ENCODE assay signal across 7 mouse cellular contexts in the genomic region with DNA sequence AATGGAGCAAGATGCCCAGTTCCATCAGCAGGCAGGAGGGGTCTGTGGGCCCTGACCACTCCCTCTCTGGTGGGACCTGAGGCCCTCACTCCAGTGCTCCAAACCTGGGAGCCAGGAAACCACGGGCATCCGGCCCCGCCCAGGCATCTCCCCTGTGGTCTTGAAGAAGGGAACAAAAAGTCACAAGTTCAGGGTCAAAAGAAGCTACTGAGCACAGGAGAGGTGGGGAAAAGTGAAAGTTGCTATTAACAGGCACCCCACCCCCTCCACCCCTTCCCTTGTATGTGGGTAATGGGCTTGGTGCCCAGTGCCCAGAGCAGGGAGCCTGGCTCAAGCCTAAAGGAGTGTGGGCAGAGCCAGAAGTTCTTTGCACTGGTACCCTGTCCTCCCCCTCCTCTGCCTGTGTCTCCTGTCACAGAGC. TPM values are rescaled to one million over a fixed set of nuclear protein-coding genes. Genes with fewer than 3 reads are reported as not detected.
DNase-seq lines count a peak whose midpoint lies in the region; ATAC-seq and TF ChIP-seq lines count a peak whose summit lies in the region.

No protein-coding gene starts in this region.

- peak overlapping the region; percentile 39 for H3K4me2 ChIP-seq in forebrain, embryonic 16.5 days (ENCODE audit: low read length)
- no peak overlapping the region for H3K4me2 ChIP-seq in limb, embryonic 13.5 days (replicated peaks)
- H3K4me2 ChIP-seq in midbrain, postnatal 0 days (ENCODE audit: low read depth, low read length, poor library complexity, severe bottlenecking) = peak overlapping the region; percentile 18; the same call in 1 of the 2 replicates

- peaks cover 96% of the 10 kb centered on the region for H3K4me1 ChIP-seq in E14TG2a.4 (replicated peaks; ENCODE audit: low read depth, low read length)
- peaks cover 69% of the 10 kb centered on the region for H3K4me1 ChIP-seq in forebrain, embryonic 16.5 days (replicated peaks; ENCODE audit: control insufficient read depth, insufficient read depth, low read length)
- H3K4me1 ChIP-seq in limb, embryonic 13.5 days = peaks cover 60% of the 10 kb centered on the region
- peaks cover 38% of the 10 kb centered on the region for H3K4me1 ChIP-seq in midbrain, postnatal 0 days (ENCODE audit: insufficient read depth, low read length)

- peaks cover 66% of the 10 kb centered on the region for H3K36me3 ChIP-seq in C2C12 (ENCODE audit: control insufficient read depth, insufficient read depth)
- H3K36me3 ChIP-seq in E14TG2a.4 (ENCODE audit: insufficient read depth, low read length) = peaks cover 65% of the 10 kb centered on the region
- no peaks in the 10 kb centered on the region for H3K36me3 ChIP-seq in forebrain, embryonic 16.5 days (ENCODE audit: control insufficient read depth, insufficient read depth)
- peaks cover 61% of the 10 kb centered on the region for H3K36me3 ChIP-seq in limb, embryonic 13.5 days
- H3K36me3 ChIP-seq in midbrain, postnatal 0 days (ENCODE audit: insufficient read depth, low read length) = peaks cover 26% of the 10 kb centered on the region

- peak; percentile 88 for DNase-seq in midbrain, postnatal 0 days (ENCODE audit: low spot score)
- DNase-seq in embryo, embryonic 9.5 days (ENCODE audit: extremely low spot score) = no peak
- DNase-seq in layer of hippocampus, postnatal 25 days (ENCODE audit: extremely low spot score in 1 of 2, low spot score in 1 of 2) = no peak

- H3K27me3 ChIP-seq in C2C12 (ENCODE audit: control insufficient read depth, insufficient read depth, insufficient read length) (no peaks in the 10 kb centered on the region), E14TG2a.4 (ENCODE audit: insufficient read depth, low read length) (no peaks in the 10 kb centered on the region)
- H3K27me3 ChIP-seq in forebrain, embryonic 16.5 days (replicated peaks; ENCODE audit: control insufficient read depth, insufficient read depth, low read length) = no peaks in the 10 kb centered on the region
- no peaks in the 10 kb centered on the region for H3K27me3 ChIP-seq in limb, embryonic 13.5 days
- no peaks in the 10 kb centered on the region for H3K27me3 ChIP-seq in midbrain, postnatal 0 days (ENCODE audit: insufficient read depth, low read length)

- H3K4me3 ChIP-seq in C2C12 (ENCODE audit: insufficient read depth, poor library complexity, severe bottlenecking) (no peak overlapping the region), E14TG2a.4 (replicated peaks; ENCODE audit: low read length) (peak overlapping the region; percentile 10; the same call in 1 of the 2 replicates)
- H3K4me3 ChIP-seq in forebrain, embryonic 16.5 days (replicated peaks; ENCODE audit: low read length) = no peak overlapping the region
- H3K4me3 ChIP-seq in limb, embryonic 13.5 days = no peak overlapping the region
- no peak overlapping the region for H3K4me3 ChIP-seq in midbrain, postnatal 0 days (ENCODE audit: low read depth, low read length)

- 32% methylated on average over 3 of the region's 3 CpGs for WGBS in forebrain, embryonic 16.5 days
- 73% methylated on average over 3 of the region's 3 CpGs for WGBS in limb, embryonic 13.5 days
- WGBS in midbrain, postnatal 0 days = 23% methylated on average over 3 of the region's 3 CpGs

- no peaks in the 10 kb centered on the region for H3K79me2 ChIP-seq in C2C12 (ENCODE audit: control insufficient read depth, insufficient read depth)

- H3K27ac ChIP-seq in forebrain, embryonic 16.5 days (ENCODE audit: low read length) = peak overlapping the region; percentile 98
- H3K27ac ChIP-seq in limb, embryonic 13.5 days = peak overlapping the region; percentile 44
- peak overlapping the region; percentile 93 for H3K27ac ChIP-seq in midbrain, postnatal 0 days (ENCODE audit: low read depth, low read length)

- TF ChIP-seq CTCF in C2C12 (IDR thresholded peaks at IDR 0.05; ENCODE audit: control insufficient read depth, insufficient read depth, insufficient read length) (no peak), E14TG2a.4 (conservative IDR thresholded peaks at IDR 0.05; ENCODE audit: low read length) (no peak)
- TF ChIP-seq CTCF in midbrain, postnatal 0 days (IDR thresholded peaks at IDR 0.05) = no peak

- no peaks in the 10 kb centered on the region for H3K9me3 ChIP-seq in E14TG2a.4 (ENCODE audit: low read length)
- no peaks in the 10 kb centered on the region for H3K9me3 ChIP-seq in forebrain, embryonic 16.5 days (ENCODE audit: control insufficient read depth, low read length)
- H3K9me3 ChIP-seq in limb, embryonic 13.5 days = no peaks in the 10 kb centered on the region
- no peaks in the 10 kb centered on the region for H3K9me3 ChIP-seq in midbrain, postnatal 0 days (ENCODE audit: low read length)

- peak overlapping the region; percentile 41 for H3ac ChIP-seq in C2C12 (ENCODE audit: control insufficient read depth, insufficient read length, low read depth)

- peak; percentile 13 for ATAC-seq in forebrain, embryonic 16.5 days
- no peak for ATAC-seq in limb, embryonic 13.5 days (ENCODE audit: low FRiP score, low read depth)
- ATAC-seq in midbrain, postnatal 0 days (ENCODE audit: low FRiP score) = peak; percentile 8; the same call in 1 of the 2 replicates

- peak overlapping the region; percentile 49 for H3K9ac ChIP-seq in forebrain, embryonic 16.5 days (replicated peaks; ENCODE audit: low read depth, low read length)
- H3K9ac ChIP-seq in limb, embryonic 13.5 days = peak overlapping the region; percentile 31; the same call in 1 of the 2 replicates
- H3K9ac ChIP-seq in midbrain, postnatal 0 days (replicated peaks; ENCODE audit: low read length, poor library complexity, severe bottlenecking) = peak overlapping the region; percentile 29; the same call in 1 of the 2 replicates

- no peaks in the 10 kb centered on the region for H3K79me3 ChIP-seq in C2C12 (ENCODE audit: low read depth)

TF ChIP-seq in C2C12, 6 proteins besides CTCF, POLR2A, EP300 and RAD21:
- TF ChIP-seq USF1 (IDR thresholded peaks at IDR 0.05; ENCODE audit: low read depth) (no peak), FOSL1 (IDR thresholded peaks at IDR 0.05; ENCODE audit: insufficient read depth, low read length, poor library complexity, severe bottlenecking) (no peak), MAX (IDR thresholded peaks at IDR 0.05) (no peak), MYOG (IDR thresholded peaks at IDR 0.05; ENCODE audit: control insufficient read depth, extremely low read depth, insufficient read length) (no peak), MYOD1 (IDR thresholded peaks at IDR 0.05; ENCODE audit: control insufficient read depth, insufficient read length, low read depth) (no peak), CEBPB (IDR thresholded peaks at IDR 0.05; ENCODE audit: low read depth) (no peak)
TF ChIP-seq in C2C12: peak in this region for 0.

RNA-seq across cellular contexts. Expression of gene Dnajb12, which starts 17.6 kb away (rescaled TPM):
- 25.8 TPM for polyA plus RNA-seq in C2C12 (2012; fragmentation: generic; extraction: Trizol)
- polyA plus RNA-seq in forebrain, embryonic 16.5 days (2015; fragmentation: Nextera tagmentation; extraction: Ambion mirVana) = 18.5 and 21.2 TPM in 2 replicates
- polyA plus RNA-seq in limb, embryonic 13.5 days (2015; fragmentation: Nextera tagmentation; extraction: Ambion mirVana) = 19.3 and 20.1 TPM in 2 replicates
- 47.9 and 51.6 TPM in 2 replicates for total RNA-seq in midbrain, postnatal 0 days (2014; rRNA removed)
- polyA plus RNA-seq in midbrain, postnatal 0 days (2015; fragmentation: Nextera tagmentation; extraction: Ambion mirVana) = 25.7 and 26.3 TPM in 2 replicates
- 10 to 100 TPM; 53.3 to 54.0 TPM for total RNA-seq in layer of hippocampus, postnatal 25 days (2021)

RNA-seq across cellular contexts. Expression of gene Ddit4, which starts 54.7 kb away (rescaled TPM):
- 62.7 TPM for polyA plus RNA-seq in C2C12 (2012; fragmentation: generic; extraction: Trizol)
- 75.5 and 79.6 TPM in 2 replicates for polyA plus RNA-seq in forebrain, embryonic 16.5 days (2015; fragmentation: Nextera tagmentation; extraction: Ambion mirVana)
- 75.9 and 77.0 TPM in 2 replicates for polyA plus RNA-seq in limb, embryonic 13.5 days (2015; fragmentation: Nextera tagmentation; extraction: Ambion mirVana)
- 56.6 and 57.5 TPM in 2 replicates for total RNA-seq in midbrain, postnatal 0 days (2014; rRNA removed)
- polyA plus RNA-seq in midbrain, postnatal 0 days (2015; fragmentation: Nextera tagmentation; extraction: Ambion mirVana) = 43.4 and 43.6 TPM in 2 replicates
- total RNA-seq in layer of hippocampus, postnatal 25 days (2021) = 10 to 100 TPM; 77.1 to 100.0 TPM

Comparison
In these comparisons a context has a peak if more than half of its experiments do, and no peak if none do; other contexts are left out.
1. H3K27ac ChIP-seq: peak in every context shown above with its lines; median percentile 98 in forebrain, embryonic 16.5 days; 93 in midbrain, postnatal 0 days; 44 in limb, embryonic 13.5 days.